Mouse (Mus musculus): Measurements from ENCODE around the gene Mcm6.

DNA sequence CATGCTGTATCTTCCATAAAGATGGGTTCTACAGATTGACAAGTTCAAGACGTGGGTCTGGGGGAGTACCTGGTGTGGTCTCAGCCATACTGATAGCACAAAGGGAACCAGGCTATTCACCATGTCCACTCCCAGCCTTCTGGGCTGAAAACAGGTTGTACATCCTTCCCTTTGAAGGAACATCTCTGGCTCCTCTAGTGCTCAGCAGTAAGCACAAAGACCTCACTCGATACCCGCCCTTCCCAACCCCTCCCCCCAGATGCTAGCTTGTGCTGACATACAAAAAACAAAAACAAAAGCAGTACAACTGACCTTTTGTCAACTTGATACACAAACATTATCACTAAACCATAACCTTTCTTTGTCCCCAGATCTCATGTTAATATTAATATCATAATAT is 35.2 kb upstream of the Mcm6 start:
- no peak for TF ChIP-seq SRF (IDR thresholded peaks at IDR 0.05; ENCODE audit: control insufficient read depth, insufficient read length, low read depth)
- no peak for TF ChIP-seq POLR2A (IDR thresholded peaks at IDR 0.05; ENCODE audit: insufficient read length, low read depth)
- no peak for TF ChIP-seq CEBPB (IDR thresholded peaks at IDR 0.05; ENCODE audit: insufficient read depth, poor library complexity, severe bottlenecking)
- TF ChIP-seq MAX (IDR thresholded peaks at IDR 0.05; ENCODE audit: low read depth), result no peak
- TF ChIP-seq TCF12 (IDR thresholded peaks at IDR 0.05; ENCODE audit: insufficient read depth, poor library complexity, severe bottlenecking), result no peak
- no peak for TF ChIP-seq MYOG (IDR thresholded peaks at IDR 0.05; ENCODE audit: control insufficient read depth in 1 of 3, insufficient read depth in 1 of 3, insufficient read length in 2 of 3, low read depth in 2 of 3)
- TF ChIP-seq E2F4 (IDR thresholded peaks at IDR 0.05; ENCODE audit: insufficient read depth), result no peak
- no peak for TF ChIP-seq POLR2AphosphoS2 (IDR thresholded peaks at IDR 0.05; ENCODE audit: insufficient read length, low read depth)
- no peak for TF ChIP-seq USF1 (IDR thresholded peaks at IDR 0.05; ENCODE audit: low read depth)
- no peak for TF ChIP-seq REST (IDR thresholded peaks at IDR 0.05; ENCODE audit: insufficient read depth, insufficient read length)
- no peak for TF ChIP-seq TCF3 (IDR thresholded peaks at IDR 0.05; ENCODE audit: insufficient read length, low read depth)
- no peak for TF ChIP-seq MYOD1 (IDR thresholded peaks at IDR 0.05; ENCODE audit: control insufficient read depth in 1 of 3, insufficient read length in 2 of 3, low read depth in 2 of 3)

All from myocyte (in vitro differentiated cells).